Mouse (Mus musculus): Measurements from ENCODE around the gene Ccdc177. TPM values are rescaled to one million over a fixed set of nuclear protein-coding genes. Genes with fewer than 3 reads are reported as not detected.

Ccdc177 gene
- polyA plus RNA-seq, 1 experiment, result not detected

GRCm38 (mm10) chr12:80737283-80737600, 23.2 kb downstream of the Ccdc177 start:
- no peaks in the 10 kb centered on the region; the same call in 1 of the 2 replicates for H3K27me3 ChIP-seq (ENCODE audit: control insufficient read depth, insufficient read depth, low read length)
- no peak for DNase-seq (ENCODE audit: low read depth in 1 of 2, low spot score in 2 of 2)
- H3K4me1 ChIP-seq (ENCODE audit: control insufficient read depth, insufficient read depth, insufficient read length), result no peaks in the 10 kb centered on the region
- WGBS, result 74% methylated on average over 5 of the region's 5 CpGs
- H3K4me3 ChIP-seq (ENCODE audit: extremely low read depth, insufficient read depth, insufficient read length), result no peak overlapping the region
- H3K27ac ChIP-seq (ENCODE audit: insufficient read depth, low read length), result no peak overlapping the region
- H3K36me3 ChIP-seq (ENCODE audit: control insufficient read depth, insufficient read depth, low read length), result no peaks in the 10 kb centered on the region
- no peak for TF ChIP-seq POLR2A (IDR thresholded peaks at IDR 0.05; ENCODE audit: low read depth, low read length)
- TF ChIP-seq CTCF (IDR thresholded peaks at IDR 0.05; ENCODE audit: extremely low read depth, insufficient read depth, insufficient read length, insufficient replicate concordance), result no peak

- DNase-seq (ENCODE audit: low read depth in 1 of 2, low spot score in 2 of 2), result no peak
- TF ChIP-seq POLR2A (IDR thresholded peaks at IDR 0.05; ENCODE audit: low read depth, low read length), result no peak
- no peak for TF ChIP-seq CTCF (IDR thresholded peaks at IDR 0.05; ENCODE audit: extremely low read depth, insufficient read depth, insufficient read length, insufficient replicate concordance)
- Histone ChIP-seq H3K27me3 (ENCODE audit: control insufficient read depth, insufficient read depth, low read length) (no peaks in the 10 kb centered on the region; the same call in 1 of the 2 replicates), H3K27ac (ENCODE audit: insufficient read depth, low read length) (no peak overlapping the region), H3K36me3 (ENCODE audit: control insufficient read depth, insufficient read depth, low read length) (no peaks in the 10 kb centered on the region), H3K4me3 (ENCODE audit: extremely low read depth, insufficient read depth, insufficient read length) (no peak overlapping the region), H3K4me1 (ENCODE audit: control insufficient read depth, insufficient read depth, insufficient read length) (no peaks in the 10 kb centered on the region)
- WGBS, result 10% methylated on average over 13 of the region's 13 CpGs
Observed at GRCm38 (mm10) chr12:80736464-80737282, 23.8 kb downstream of the Ccdc177 start.

- WGBS, result 81% methylated on average over 13 of the region's 13 CpGs
- H3K4me1 ChIP-seq (ENCODE audit: control insufficient read depth, insufficient read depth, insufficient read length), result no peaks in the 10 kb centered on the region
- no peaks in the 10 kb centered on the region for H3K27me3 ChIP-seq (ENCODE audit: control insufficient read depth, insufficient read depth, low read length)
- H3K4me3 ChIP-seq (ENCODE audit: extremely low read depth, insufficient read depth, insufficient read length), result no peak overlapping the region
- H3K36me3 ChIP-seq (ENCODE audit: control insufficient read depth, insufficient read depth, low read length), result no peaks in the 10 kb centered on the region
- TF ChIP-seq CTCF (IDR thresholded peaks at IDR 0.05; ENCODE audit: extremely low read depth, insufficient read depth, insufficient read length, insufficient replicate concordance) (no peak), POLR2A (IDR thresholded peaks at IDR 0.05; ENCODE audit: low read depth, low read length) (no peak)
- H3K27ac ChIP-seq (ENCODE audit: insufficient read depth, low read length), result no peak overlapping the region
- DNase-seq (ENCODE audit: low read depth in 1 of 2, low spot score in 2 of 2), result no peak
Observed at GRCm38 (mm10) chr12:80734526-80735470, 25.7 kb downstream of the Ccdc177 start.

- no peak for DNase-seq (ENCODE audit: low read depth in 1 of 2, low spot score in 2 of 2)
- no peaks in the 10 kb centered on the region for H3K36me3 ChIP-seq (ENCODE audit: control insufficient read depth, insufficient read depth, low read length)
- H3K4me3 ChIP-seq (ENCODE audit: extremely low read depth, insufficient read depth, insufficient read length), result no peak overlapping the region
- 17% methylated on average over 9 of the region's 9 CpGs for WGBS
- no peaks in the 10 kb centered on the region for H3K27me3 ChIP-seq (ENCODE audit: control insufficient read depth, insufficient read depth, low read length)
- no peaks in the 10 kb centered on the region for H3K4me1 ChIP-seq (ENCODE audit: control insufficient read depth, insufficient read depth, insufficient read length)
- H3K27ac ChIP-seq (ENCODE audit: insufficient read depth, low read length), result no peak overlapping the region
- TF ChIP-seq CTCF (IDR thresholded peaks at IDR 0.05; ENCODE audit: extremely low read depth, insufficient read depth, insufficient read length, insufficient replicate concordance), result no peak
- no peak for TF ChIP-seq POLR2A (IDR thresholded peaks at IDR 0.05; ENCODE audit: low read depth, low read length)
Observed at GRCm38 (mm10) chr12:80730567-80730966, 29.9 kb downstream of the Ccdc177 start.

GRCm38 (mm10) chr12:80729758-80730530, 30.5 kb downstream of the Ccdc177 start:
- Histone ChIP-seq H3K27ac (ENCODE audit: insufficient read depth, low read length) (no peak overlapping the region), H3K4me1 (ENCODE audit: control insufficient read depth, insufficient read depth, insufficient read length) (no peaks in the 10 kb centered on the region), H3K4me3 (ENCODE audit: extremely low read depth, insufficient read depth, insufficient read length) (no peak overlapping the region), H3K27me3 (ENCODE audit: control insufficient read depth, insufficient read depth, low read length) (no peaks in the 10 kb centered on the region), H3K36me3 (ENCODE audit: control insufficient read depth, insufficient read depth, low read length) (no peaks in the 10 kb centered on the region)
- WGBS, result 75% methylated on average over 12 of the region's 12 CpGs
- TF ChIP-seq CTCF (IDR thresholded peaks at IDR 0.05; ENCODE audit: extremely low read depth, insufficient read depth, insufficient read length, insufficient replicate concordance) (no peak), POLR2A (IDR thresholded peaks at IDR 0.05; ENCODE audit: low read depth, low read length) (no peak)
- DNase-seq (ENCODE audit: low read depth in 1 of 2, low spot score in 2 of 2), result no peak

GRCm38 (mm10) chr12:80728814-80729213, 31.7 kb downstream of the Ccdc177 start:
- 70% methylated on average over 2 of the region's 2 CpGs for WGBS
- no peak overlapping the region for H3K4me3 ChIP-seq (ENCODE audit: extremely low read depth, insufficient read depth, insufficient read length)
- no peak for DNase-seq (ENCODE audit: low read depth in 1 of 2, low spot score in 2 of 2)
- no peaks in the 10 kb centered on the region for H3K36me3 ChIP-seq (ENCODE audit: control insufficient read depth, insufficient read depth, low read length)
- TF ChIP-seq POLR2A (IDR thresholded peaks at IDR 0.05; ENCODE audit: low read depth, low read length), result no peak
- no peak for TF ChIP-seq CTCF (IDR thresholded peaks at IDR 0.05; ENCODE audit: extremely low read depth, insufficient read depth, insufficient read length, insufficient replicate concordance)
- H3K27me3 ChIP-seq (ENCODE audit: control insufficient read depth, insufficient read depth, low read length), result no peaks in the 10 kb centered on the region
- H3K4me1 ChIP-seq (ENCODE audit: control insufficient read depth, insufficient read depth, insufficient read length), result no peaks in the 10 kb centered on the region
- no peak overlapping the region for H3K27ac ChIP-seq (ENCODE audit: insufficient read depth, low read length)
